Mouse (Mus musculus) liver, adult 2 months (tissue): Measurements from ENCODE around the gene Zbtb8os. TPM values are rescaled to one million over a fixed set of nuclear protein-coding genes. Genes with fewer than 3 reads are reported as not detected.

Source experiments
- DNase-seq: peaks from one replicate; pipeline ENCODE4 v3.0.0-alpha.2; 2011; ENCODE audit warnings: low read depth, low spot score; ENCODE audit errors: extremely low read depth
- H3K27ac ChIP-seq: fragments of 200-500 bp; replicated peaks from 2 replicates; pipeline ENCODE4 v1.5.1; 2012; ENCODE audit warnings: low read depth, mild to moderate bottlenecking, control low read depth, inconsistent platforms, low read length; ENCODE audit not compliant: insufficient read depth
- H3K27me3 ChIP-seq: fragments of 200-500 bp; 2 replicates; pipeline ENCODE4 v1.6.1; 2012; ENCODE audit warnings: mild to moderate bottlenecking, moderate library complexity, low read length, inconsistent platforms; ENCODE audit not compliant: control insufficient read depth, insufficient read depth
- H3K36me3 ChIP-seq: fragments of 200-500 bp; 2 replicates; pipeline ENCODE4 v1.6.1; 2012; ENCODE audit warnings: low read length, inconsistent platforms; ENCODE audit not compliant: control insufficient read depth, insufficient read depth
- H3K4me1 ChIP-seq: fragments of 200-500 bp; 2 replicates; pipeline ENCODE4 v1.6.1; 2011; ENCODE audit warnings: low read length; ENCODE audit not compliant: control insufficient read depth, insufficient read depth
- H3K4me3 ChIP-seq: fragments of 200-500 bp; 2 replicates; pipeline ENCODE4 v1.5.1; 2011; ENCODE audit warnings: low read depth, mild to moderate bottlenecking, control low read depth, low read length, moderate library complexity; ENCODE audit not compliant: insufficient read depth
- H3K79me2 ChIP-seq: fragments of 200-500 bp; 2 replicates; pipeline ENCODE4 v1.6.1; 2012; ENCODE audit warnings: inconsistent platforms, mild to moderate bottlenecking, low read length, moderate library complexity; ENCODE audit not compliant: control insufficient read depth, insufficient read depth
- H3K9ac ChIP-seq: fragments of 200-500 bp; 2 replicates; pipeline ENCODE4 v1.6.1; 2012; ENCODE audit warnings: low read depth, mild to moderate bottlenecking, control low read depth, inconsistent platforms, low read length
- CTCF ChIP-seq: fragments of 200-500 bp; IDR thresholded peaks from 2 replicates; pipeline ENCODE4 v1.5.1; 2011; ENCODE audit warnings: low read depth, low read length, control low read depth
- POLR2A ChIP-seq: fragments of 200-500 bp; IDR thresholded peaks from 2 replicates; pipeline ENCODE4 v1.6.1; 2011; ENCODE audit warnings: low read length, control low read depth; ENCODE audit not compliant: insufficient read depth; ENCODE audit errors: extremely low read depth
- WGBS: fragments of 180-500 bp; shearing (Covaris S2); methylation state at CpG from one replicate; pipeline ENCODE4 v1.1.7; 2018; 5-methylcytosine and 5-hydroxymethylcytosine counted together
- polyA plus RNA-seq: library from polyadenylated mRNA; depleted of rRNA; stranded (reverse); fragments of >200 nt; gene quantifications from 2 replicates; pipeline ENCODE4 v1.2.3, GENCODE M21; 2012
- total RNA-seq: library from RNA; depleted of rRNA; stranded (reverse); fragments of >200 nt; gene quantifications from 2 replicates; pipeline ENCODE4 v1.2.3, GENCODE M21; 2014

The Zbtb8os gene
- total and polyA plus RNA-seq, 2 experiments = 14.7 to 32.8 TPM

- 19% methylated on average over 1 of the region's 1 CpGs for WGBS
- peaks cover 55% of the 10 kb centered on the region for H3K36me3 ChIP-seq
- DNase-seq = peak; percentile 88
These were observed 14.6 kb upstream of the Zbtb8os start for GRCm38 (mm10) chr4:129320876-129321275.

GRCm38 (mm10) chr4:129322042-129322441 lies 13.5 kb upstream of the Zbtb8os start:
- H3K4me3 ChIP-seq = no peak overlapping the region
- TF ChIP-seq POLR2A = no peak
- no peak for TF ChIP-seq CTCF
- peaks cover 50% of the 10 kb centered on the region for H3K36me3 ChIP-seq
- no peak for DNase-seq
- no peak overlapping the region for H3K27ac ChIP-seq
- H3K9ac ChIP-seq = no peak overlapping the region
- H3K79me2 ChIP-seq = peaks cover 11% of the 10 kb centered on the region; the same call in 1 of the 2 replicates
- peaks cover 25% of the 10 kb centered on the region for H3K4me1 ChIP-seq
- 78% methylated on average over 5 of the region's 5 CpGs for WGBS
- no peaks in the 10 kb centered on the region for H3K27me3 ChIP-seq

More at GRCm38 (mm10) chr4:129320876-129321275, 14.6 kb upstream of the Zbtb8os start:
- no peak overlapping the region for H3K4me3 ChIP-seq
- H3K4me1 ChIP-seq = peaks cover 22% of the 10 kb centered on the region
- no peaks in the 10 kb centered on the region for H3K27me3 ChIP-seq
- H3K79me2 ChIP-seq = peaks cover 11% of the 10 kb centered on the region; the same call in 1 of the 2 replicates
- H3K9ac ChIP-seq = no peak overlapping the region
- peak overlapping the region; percentile 69 for H3K27ac ChIP-seq
- TF ChIP-seq CTCF = no peak

- no peak overlapping the region for H3K4me3 ChIP-seq
- H3K9ac ChIP-seq = no peak overlapping the region
- DNase-seq = peak; percentile 60
- H3K36me3 ChIP-seq = peaks cover 50% of the 10 kb centered on the region
- 8% methylated on average over 1 of the region's 1 CpGs for WGBS
- TF ChIP-seq CTCF (no peak), POLR2A (no peak)
- peaks cover 9% of the 10 kb centered on the region; the same call in 1 of the 2 replicates for H3K79me2 ChIP-seq
- peak overlapping the region; percentile 54 for H3K27ac ChIP-seq
- peaks cover 27% of the 10 kb centered on the region for H3K4me1 ChIP-seq
- H3K27me3 ChIP-seq = no peaks in the 10 kb centered on the region
These were observed 12.0 kb upstream of the Zbtb8os start for GRCm38 (mm10) chr4:129323491-129323890.

GRCm38 (mm10) chr4:129324756-129325155 lies 10.7 kb upstream of the Zbtb8os start:
- no peak overlapping the region for H3K9ac ChIP-seq
- WGBS = 14% methylated on average over 1 of the region's 1 CpGs
- peaks cover 14% of the 10 kb centered on the region; the same call in 1 of the 2 replicates for H3K79me2 ChIP-seq

GRCm38 (mm10) chr4:129326191-129326590 lies 9.3 kb upstream of the Zbtb8os start:
- H3K4me1 ChIP-seq = peaks cover 26% of the 10 kb centered on the region
- DNase-seq = peak; percentile 83
- H3K9ac ChIP-seq = peak overlapping the region; percentile 21
- H3K36me3 ChIP-seq = peaks cover 35% of the 10 kb centered on the region
- 7% methylated on average over 1 of the region's 1 CpGs for WGBS
- peaks cover 19% of the 10 kb centered on the region for H3K79me2 ChIP-seq
- no peaks in the 10 kb centered on the region for H3K27me3 ChIP-seq
- no peak overlapping the region for H3K4me3 ChIP-seq
- TF ChIP-seq POLR2A = no peak
- TF ChIP-seq CTCF = no peak
- peak overlapping the region; percentile 90 for H3K27ac ChIP-seq

More at GRCm38 (mm10) chr4:129324756-129325155, 10.7 kb upstream of the Zbtb8os start:
- peaks cover 46% of the 10 kb centered on the region for H3K36me3 ChIP-seq
- TF ChIP-seq CTCF (no peak), POLR2A (no peak)
- no peaks in the 10 kb centered on the region for H3K27me3 ChIP-seq
- no peak overlapping the region for H3K4me3 ChIP-seq
- peaks cover 26% of the 10 kb centered on the region for H3K4me1 ChIP-seq
- no peak for DNase-seq
- H3K27ac ChIP-seq = peak overlapping the region; percentile 87

- Histone ChIP-seq H3K36me3 (peaks cover 18% of the 10 kb centered on the region), H3K9ac (no peak overlapping the region), H3K27ac (peak overlapping the region; percentile 44), H3K79me2 (peaks cover 28% of the 10 kb centered on the region), H3K4me1 (peaks cover 25% of the 10 kb centered on the region), H3K4me3 (peak overlapping the region; percentile 20; the same call in 1 of the 2 replicates), H3K27me3 (no peaks in the 10 kb centered on the region)
- 2% methylated on average over 1 of the region's 1 CpGs for WGBS
- DNase-seq = peak; percentile 70
- TF ChIP-seq CTCF (no peak), POLR2A (no peak)
These were observed 2.6 kb upstream of the Zbtb8os start for GRCm38 (mm10) chr4:129332846-129333245.
